Mouse (Mus musculus) G1E (cell line): ENCODE measurements around the gene Man2b2.

Experiments
- CTCF ChIP-seq: IDR thresholded peaks from 2 replicates; pipeline ENCODE4 v1.5.1; 2012; ENCODE audit warnings: low read depth, low read length, inconsistent platforms, mixed read lengths
- GATA1 ChIP-seq: IDR thresholded peaks from 2 replicates; pipeline ENCODE4 v1.6.1; 2012; ENCODE audit warnings: borderline replicate concordance, low read length, inconsistent platforms, mixed read lengths

- peak; percentile 92 for TF ChIP-seq CTCF
- no peak for TF ChIP-seq GATA1
Measured at GRCm38 (mm10) chr5:36811413-36811812, 19.0 kb downstream of the Man2b2 start.
